Mouse (Mus musculus) thymus, adult 2 months (tissue): ENCODE data around the gene Ago3. TPM values are rescaled to one million over a fixed set of nuclear protein-coding genes. Genes with fewer than 3 reads are reported as not detected.

Source experiments
- DNase-seq: peaks from one replicate; pipeline ENCODE4 v3.0.0; 2021
- H3K27ac ChIP-seq: fragments of 200-500 bp; 2 replicates; pipeline ENCODE4 v1.5.1; 2012; ENCODE audit warnings: low read length, control low read depth; ENCODE audit not compliant: control insufficient read depth, insufficient read depth
- H3K27me3 ChIP-seq: fragments of 200-500 bp; 2 replicates; pipeline ENCODE4 v1.6.1; 2012; ENCODE audit warnings: mild to moderate bottlenecking, low read length, moderate library complexity, mixed read lengths; ENCODE audit not compliant: control insufficient read depth, insufficient read depth
- H3K36me3 ChIP-seq: fragments of 200-500 bp; 2 replicates; pipeline ENCODE4 v1.6.1; 2012; ENCODE audit warnings: mild to moderate bottlenecking, low read length, moderate library complexity; ENCODE audit not compliant: control insufficient read depth, insufficient read depth
- H3K4me1 ChIP-seq: fragments of 200-500 bp; replicated peaks from 2 replicates; pipeline ENCODE4 v1.6.1; 2012; ENCODE audit warnings: low read length; ENCODE audit not compliant: control insufficient read depth, insufficient read depth
- H3K4me3 ChIP-seq: fragments of 200-500 bp; 2 replicates; pipeline ENCODE4 v1.5.1; 2012; ENCODE audit warnings: mild to moderate bottlenecking, low read length, control low read depth, moderate library complexity; ENCODE audit not compliant: control insufficient read depth, insufficient read depth
- CTCF ChIP-seq: fragments of 200-500 bp; IDR thresholded peaks from 2 replicates; pipeline ENCODE4 v1.5.1; 2012; ENCODE audit warnings: mild to moderate bottlenecking, control low read depth, low read length, moderate library complexity, borderline replicate concordance; ENCODE audit not compliant: control insufficient read depth, poor library complexity, insufficient read depth; ENCODE audit errors: extremely low read depth
- POLR2A ChIP-seq: fragments of 200-500 bp; IDR thresholded peaks from 2 replicates; pipeline ENCODE4 v1.6.1; 2012; ENCODE audit warnings: mild to moderate bottlenecking, low read length, control low read depth, moderate library complexity; ENCODE audit not compliant: control insufficient read depth, poor library complexity, insufficient read depth; ENCODE audit errors: extremely low read depth
- WGBS: fragments of 180-500 bp; shearing (Covaris S2); methylation state at CpG from one replicate; pipeline ENCODE4 v1.1.7; 2018; 5-methylcytosine and 5-hydroxymethylcytosine counted together
- polyA plus RNA-seq: library from polyadenylated mRNA; depleted of rRNA; stranded (reverse); fragments of >200 nt; gene quantifications from 2 replicates; pipeline ENCODE4 v1.2.3, GENCODE M21; 2012; rRNA removed

The Ago3 gene
- polyA plus RNA-seq, 1 experiment: 29.1 TPM

DNA sequence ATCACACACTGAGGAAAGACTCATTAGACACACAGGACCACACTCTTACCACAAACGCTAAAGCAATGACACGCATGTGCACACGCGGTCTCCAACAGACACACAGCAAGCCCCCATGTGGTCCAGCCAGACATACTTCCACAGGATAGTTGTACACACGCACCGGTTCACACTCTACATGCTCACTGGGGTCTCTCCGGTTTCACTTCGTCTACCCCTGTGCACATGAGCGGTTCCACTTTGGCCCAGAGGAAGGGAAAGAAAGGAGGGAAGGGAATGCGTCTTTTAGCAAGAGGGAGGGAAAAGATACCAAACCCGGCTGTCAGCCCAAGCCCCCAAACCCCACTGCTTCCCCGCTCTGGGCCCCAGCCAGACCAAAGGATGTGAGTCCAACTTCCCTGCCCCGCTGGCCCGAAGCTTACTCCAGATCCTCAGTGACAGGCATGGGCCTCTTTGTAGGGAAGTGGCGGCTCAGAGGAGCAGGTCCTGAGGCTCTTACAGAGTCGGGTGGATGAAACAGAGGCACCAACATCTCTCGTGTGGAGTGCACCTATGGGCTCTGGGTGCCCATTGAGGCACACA, 141.2 kb downstream of the Ago3 start:
- Histone ChIP-seq H3K27ac (no peak overlapping the region), H3K27me3 (peaks cover 7% of the 10 kb centered on the region; the same call in 1 of the 2 replicates), H3K4me1 (no peaks in the 10 kb centered on the region), H3K4me3 (no peak overlapping the region), H3K36me3 (no peaks in the 10 kb centered on the region)
- TF ChIP-seq POLR2A: no peak
- TF ChIP-seq CTCF: no peak
- no peak for DNase-seq
- 34% methylated on average over 17 of the region's 17 CpGs for WGBS

- no peak for DNase-seq
- TF ChIP-seq CTCF (no peak), POLR2A (no peak)
- Histone ChIP-seq H3K4me1 (no peaks in the 10 kb centered on the region), H3K27me3 (peaks cover 7% of the 10 kb centered on the region; the same call in 1 of the 2 replicates), H3K36me3 (no peaks in the 10 kb centered on the region), H3K4me3 (no peak overlapping the region), H3K27ac (no peak overlapping the region)
- 47% methylated on average over 11 of the region's 11 CpGs for WGBS
These were observed 141.9 kb downstream of the Ago3 start for GRCm38 (mm10) chr4:126287302-126287995.

DNA sequence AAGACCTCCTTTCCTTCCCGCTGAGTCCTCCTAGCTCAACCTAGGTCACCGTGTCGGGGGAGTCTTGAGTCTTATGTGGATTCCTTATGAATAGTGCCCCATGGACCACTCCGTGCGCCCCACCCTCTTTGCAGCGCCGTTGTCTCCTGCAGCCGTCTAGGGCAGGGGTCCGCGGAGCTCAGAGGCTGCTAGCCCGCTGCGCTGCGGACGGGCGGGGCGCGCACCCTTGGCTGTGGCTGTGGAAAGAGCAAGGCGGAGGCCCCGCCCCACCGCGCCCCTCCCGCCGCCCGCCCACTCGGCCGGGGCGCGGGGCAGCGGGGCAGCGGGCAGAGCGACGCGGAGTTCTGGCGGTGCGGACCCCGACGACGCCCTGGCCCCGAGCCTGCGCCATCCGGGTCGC, 142.9 kb downstream of the Ago3 start, which contains the start of gene Col8a2:
TSS of gene Col8a2 (plus strand) at position 302 of the 400 bp plus-strand sequence.
- peaks cover 7% of the 10 kb centered on the region; the same call in 1 of the 2 replicates for H3K27me3 ChIP-seq
- H3K4me3 ChIP-seq: no peak within 1 kb of the TSS
- no peaks in the 10 kb centered on the region for H3K36me3 ChIP-seq
- DNase-seq: no peak
- TF ChIP-seq POLR2A (no peak), CTCF (no peak)
- 4% methylated on average over 42 of the region's 42 CpGs for WGBS
- no peaks in the 10 kb centered on the region for H3K4me1 ChIP-seq
- no peak within 1 kb of the TSS for H3K27ac ChIP-seq

DNA sequence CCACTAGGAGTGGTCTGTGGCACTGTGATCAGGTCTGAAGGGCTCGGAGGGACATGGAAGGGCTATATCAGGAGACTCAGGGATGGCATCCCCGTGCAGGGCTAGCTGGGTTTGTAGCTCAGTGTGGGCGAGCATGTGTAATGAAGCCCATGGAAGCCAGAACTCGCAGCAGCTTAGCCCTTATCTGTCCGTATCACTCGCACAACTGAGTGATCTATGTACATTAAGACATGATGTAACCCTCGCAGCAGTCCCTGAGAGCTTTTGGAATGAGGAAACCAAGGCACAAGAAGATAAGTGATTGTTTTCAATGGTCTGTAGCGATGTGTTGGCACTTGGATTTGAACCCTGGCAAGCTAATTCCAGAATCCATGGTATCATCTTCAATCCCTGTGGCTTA, 145.8 kb downstream of the Ago3 start:
- WGBS: 90% methylated on average over 8 of the region's 8 CpGs
- H3K4me3 ChIP-seq: no peak overlapping the region
- H3K27ac ChIP-seq: no peak overlapping the region
- no peak for DNase-seq
- TF ChIP-seq CTCF (no peak), POLR2A (no peak)
- H3K4me1 ChIP-seq: no peaks in the 10 kb centered on the region
- H3K36me3 ChIP-seq: no peaks in the 10 kb centered on the region
- peaks cover 7% of the 10 kb centered on the region; the same call in 1 of the 2 replicates for H3K27me3 ChIP-seq

- H3K27ac ChIP-seq: no peak overlapping the region
- WGBS: 90% methylated on average over 9 of the region's 9 CpGs
- no peaks in the 10 kb centered on the region; the same call in 1 of the 2 replicates for H3K27me3 ChIP-seq
- no peak overlapping the region for H3K4me3 ChIP-seq
- TF ChIP-seq POLR2A: no peak
- DNase-seq: no peak
- no peaks in the 10 kb centered on the region for H3K36me3 ChIP-seq
- H3K4me1 ChIP-seq: peaks cover 4% of the 10 kb centered on the region; the same call in 1 of the 2 replicates
These were observed 147.7 kb downstream of the Ago3 start for GRCm38 (mm10) chr4:126281706-126282105.

Other genes starting within 250 kb of the Ago3 start
- 91.8 and 101 TPM in 2 replicates for gene Thrap3, start 226.8 kb downstream of the Ago3 start, polyA plus RNA-seq
- 74.6 and 84.2 TPM in 2 replicates for gene Map7d1, start 173.2 kb downstream of the Ago3 start, polyA plus RNA-seq
- gene Trappc3, start 167.2 kb downstream of the Ago3 start, polyA plus RNA-seq: 48.0 and 55.1 TPM in 2 replicates
- 0.28 and 0.35 TPM in 2 replicates for gene Col8a2, start 142.8 kb downstream of the Ago3 start, polyA plus RNA-seq
- 66.0 and 67.9 TPM in 2 replicates for gene Adprhl2, start 107.9 kb downstream of the Ago3 start, polyA plus RNA-seq
- gene Tekt2, start 103.9 kb downstream of the Ago3 start, polyA plus RNA-seq: 0.83 and 1.4 TPM in 2 replicates
- gene Ago1, start 39.0 kb upstream of the Ago3 start, polyA plus RNA-seq: 46.4 and 57.0 TPM in 2 replicates
- 0.48 and 0.62 TPM in 2 replicates for gene Ago4, start 103.9 kb upstream of the Ago3 start, polyA plus RNA-seq
- gene Clspn, start 127.4 kb upstream of the Ago3 start, polyA plus RNA-seq: 8.1 and 11.4 TPM in 2 replicates
- gene 5730409E04Rik, start 180.3 kb upstream of the Ago3 start, polyA plus RNA-seq: 3.6 and 4.6 TPM in 2 replicates
- 229 and 262 TPM in 2 replicates for gene Psmb2, start 248.1 kb upstream of the Ago3 start, polyA plus RNA-seq